Mouse (Mus musculus): ENCODE measurements at regions not wholly inside any gene's neighbourhood (a gene's known extent, or its start where the extent isn't known, plus 50 kb on each side); places are given as distances from the start of the nearest gene placed in this dataset.

GRCm38 (mm10) chr2:34056552-34056951 is 168.8 kb upstream of the Mvb12b start:
- TF ChIP-seq CTCF (IDR thresholded peaks at IDR 0.05; ENCODE audit: borderline replicate concordance, control insufficient read depth, extremely low read depth, insufficient read depth, low read length, poor library complexity) (no peak), POLR2A (IDR thresholded peaks at IDR 0.05; ENCODE audit: control insufficient read depth, extremely low read depth, insufficient read depth, low read length, poor library complexity) (no peak)

Measured in thymus, adult 2 months (tissue).